Mouse (Mus musculus) heart, postnatal 0 days (tissue): Measurements from ENCODE around the gene Snrk. TPM values are rescaled to one million over a fixed set of nuclear protein-coding genes. Genes with fewer than 3 reads are reported as not detected.

Source experiments
- ATAC-seq: fragments of 200-750 bp; cut with Nextera tagmentation; 2 replicates; pipeline ENCODE4 v1.8.0; 2017; ENCODE audit warnings: low read depth, moderate number of reproducible peaks, moderate library complexity; ENCODE audit not compliant: insufficient read depth
- DNase-seq: peaks from one replicate; pipeline ENCODE4 v3.0.0-alpha.2; 2016; ENCODE audit warnings: low spot score
- H3K27ac ChIP-seq: fragments of 300-500 bp; sonication (generic); 2 replicates; pipeline ENCODE4 v1.5.1; 2014; ENCODE audit warnings: low read depth, mild to moderate bottlenecking
- H3K27me3 ChIP-seq: fragments of 300-500 bp; sonication (generic); 2 replicates; pipeline ENCODE4 v1.6.1; 2014; ENCODE audit warnings: low read length, mixed read lengths; ENCODE audit not compliant: control insufficient read depth, insufficient read depth
- H3K36me3 ChIP-seq: fragments of 300-500 bp; sonication (generic); replicated peaks from 2 replicates; pipeline ENCODE4 v1.6.1; 2014; ENCODE audit warnings: low read length, mixed read lengths; ENCODE audit not compliant: control insufficient read depth, insufficient read depth
- H3K4me1 ChIP-seq: fragments of 300-500 bp; sonication (generic); 2 replicates; pipeline ENCODE4 v1.6.1; 2014; ENCODE audit warnings: antibody characterized with exemption; ENCODE audit not compliant: control insufficient read depth, insufficient read depth
- H3K4me2 ChIP-seq: fragments of 300-500 bp; sonication (generic); 2 replicates; pipeline ENCODE4 v1.6.1; 2014; ENCODE audit warnings: low read depth, mild to moderate bottlenecking, low read length, moderate library complexity
- H3K4me3 ChIP-seq: fragments of 300-500 bp; sonication (generic); 2 replicates; pipeline ENCODE4 v1.5.1; 2014; ENCODE audit warnings: low read depth, low read length
- H3K9ac ChIP-seq: fragments of 300-500 bp; sonication (generic); replicated peaks from 2 replicates; pipeline ENCODE4 v1.6.1; 2014; ENCODE audit warnings: low read depth, low read length, mixed read lengths
- H3K9me3 ChIP-seq: fragments of 300-500 bp; sonication (generic); replicated peaks from 2 replicates; pipeline ENCODE4 v1.6.1; 2016; ENCODE audit warnings: low read length; ENCODE audit not compliant: control insufficient read depth
- CTCF ChIP-seq: IDR thresholded peaks from 2 replicates; pipeline ENCODE4 v1.5.1; 2016; ENCODE audit warnings: antibody characterized with exemption, control low read depth, low read depth
- EP300 ChIP-seq: IDR thresholded peaks from 2 replicates; pipeline ENCODE4 v1.6.1; 2016; ENCODE audit warnings: antibody characterized with exemption, low read depth
- WGBS: fragments of 180-500 bp; shearing (Covaris S2); extraction: QIAGEN DNeasy Blood & Tissue Kit; methylation state at CpG from one replicate; pipeline ENCODE4 v1.1.7; 2014; 5-methylcytosine and 5-hydroxymethylcytosine counted together
- polyA plus RNA-seq: library from polyadenylated mRNA; unstranded; fragments of >200 nt; fragmentation: Nextera tagmentation; extraction: Ambion mirVana; gene quantifications from 2 replicates; pipeline ENCODE4 v1.2.1, GENCODE M21; 2015
- total RNA-seq: library from RNA; depleted of rRNA; stranded (reverse); fragments of >200 nt; gene quantifications from 2 replicates; pipeline ENCODE4 v1.2.3, GENCODE M21; 2014; ENCODE audit warnings: low replicate concordance; rRNA removed

Snrk gene
- total RNA-seq (60.4 and 61.7 TPM in 2 replicates), polyA plus RNA-seq (39.5 and 40.3 TPM in 2 replicates)

- ATAC-seq, result peak; percentile 96
- under 1% methylated on average over 42 of the region's 67 CpGs for WGBS
- H3K36me3 ChIP-seq, result no peaks in the 10 kb centered on the region
These were observed at the start of gene Snrk for GRCm38 (mm10) chr9:122117112-122117616. Gene Snrk (plus strand): TSS chr9:122117266.

GRCm38 (mm10) chr9:122067654-122068053, 49.4 kb upstream of the Snrk start:
- 74% methylated on average over 2 of the region's 2 CpGs for WGBS

More at GRCm38 (mm10) chr9:122117112-122117616, at the start of gene Snrk:
- Histone ChIP-seq H3K27me3 (no peaks in the 10 kb centered on the region), H3K9me3 (no peaks in the 10 kb centered on the region), H3K9ac (peak within 1 kb of the TSS; percentile 99), H3K4me1 (peaks cover 14% of the 10 kb centered on the region; the same call in 1 of the 2 replicates), H3K4me3 (peak within 1 kb of the TSS; percentile 90), H3K27ac (peak within 1 kb of the TSS; percentile 94), H3K4me2 (peak within 1 kb of the TSS; percentile 81)
- TF ChIP-seq EP300 (no peak), CTCF (no peak)
- peak; percentile 69 for DNase-seq

GRCm38 (mm10) chr9:122069560-122070174, 47.4 kb upstream of the Snrk start:
- Histone ChIP-seq H3K27me3 (no peaks in the 10 kb centered on the region), H3K9me3 (no peaks in the 10 kb centered on the region), H3K4me3 (no peak overlapping the region), H3K4me1 (no peaks in the 10 kb centered on the region; the same call in 1 of the 2 replicates), H3K36me3 (no peaks in the 10 kb centered on the region), H3K4me2 (no peak overlapping the region), H3K9ac (no peak overlapping the region), H3K27ac (no peak overlapping the region)
- 66% methylated on average over 11 of the region's 11 CpGs for WGBS
- TF ChIP-seq EP300 (no peak), CTCF (no peak)
- ATAC-seq (peak; percentile 9; the same call in 1 of the 2 replicates), DNase-seq (no peak)

More at GRCm38 (mm10) chr9:122067654-122068053, 49.4 kb upstream of the Snrk start:
- no peaks in the 10 kb centered on the region for H3K27me3 ChIP-seq
- no peak overlapping the region for H3K4me2 ChIP-seq
- no peak for TF ChIP-seq CTCF
- no peak for TF ChIP-seq EP300
- H3K27ac ChIP-seq, result peak overlapping the region; percentile 15; the same call in 1 of the 2 replicates
- no peaks in the 10 kb centered on the region for H3K9me3 ChIP-seq
- H3K4me3 ChIP-seq, result no peak overlapping the region
- H3K4me1 ChIP-seq, result no peaks in the 10 kb centered on the region; the same call in 1 of the 2 replicates
- no peak overlapping the region for H3K9ac ChIP-seq
- H3K36me3 ChIP-seq, result no peaks in the 10 kb centered on the region
- DNase-seq (no peak), ATAC-seq (no peak)

- no peaks in the 10 kb centered on the region for H3K36me3 ChIP-seq
- ATAC-seq (no peak), DNase-seq (no peak)
- H3K4me3 ChIP-seq, result no peak overlapping the region
- peaks cover 6% of the 10 kb centered on the region; the same call in 1 of the 2 replicates for H3K4me1 ChIP-seq
- no peak overlapping the region for H3K27ac ChIP-seq
- no peak overlapping the region for H3K9ac ChIP-seq
- no peaks in the 10 kb centered on the region for H3K27me3 ChIP-seq
- TF ChIP-seq CTCF, result no peak
- TF ChIP-seq EP300, result no peak
- WGBS, result 38% methylated on average over 2 of the region's 2 CpGs
- H3K4me2 ChIP-seq, result no peak overlapping the region
- no peaks in the 10 kb centered on the region for H3K9me3 ChIP-seq
These were observed 43.1 kb upstream of the Snrk start for GRCm38 (mm10) chr9:122073980-122074379.

- Histone ChIP-seq H3K27ac (no peak overlapping the region), H3K9ac (no peak overlapping the region), H3K4me3 (no peak overlapping the region), H3K4me2 (no peak overlapping the region), H3K27me3 (no peaks in the 10 kb centered on the region), H3K4me1 (peaks cover 10% of the 10 kb centered on the region; the same call in 1 of the 2 replicates), H3K36me3 (no peaks in the 10 kb centered on the region), H3K9me3 (no peaks in the 10 kb centered on the region)
- 86% methylated on average over 13 of the region's 13 CpGs for WGBS
- no peak for DNase-seq
- ATAC-seq, result no peak
- TF ChIP-seq CTCF (no peak), EP300 (no peak)
These were observed 42.5 kb upstream of the Snrk start for GRCm38 (mm10) chr9:122074575-122074974.

- Histone ChIP-seq H3K27ac (0 out of 2 replicates have a peak overlapping the region, but pooled peaks have one; percentile 23), H3K27me3 (no peaks in the 10 kb centered on the region), H3K4me3 (no peak overlapping the region), H3K9me3 (no peaks in the 10 kb centered on the region), H3K36me3 (no peaks in the 10 kb centered on the region), H3K4me1 (peaks cover 14% of the 10 kb centered on the region), H3K9ac (no peak overlapping the region), H3K4me2 (0 out of 2 replicates have a peak overlapping the region, but pooled peaks have one; percentile 12)
- peak; percentile 64 for DNase-seq
- 14% methylated on average over 5 of the region's 5 CpGs for WGBS
- TF ChIP-seq EP300 (no peak), CTCF (no peak)
- ATAC-seq, result no peak
These were observed 38.6 kb upstream of the Snrk start for GRCm38 (mm10) chr9:122078456-122078855.
